Mouse (Mus musculus) G1E (cell line): ENCODE measurements around the gene Scube2. TPM values are rescaled to one million over a fixed set of nuclear protein-coding genes. Genes with fewer than 3 reads are reported as not detected.

ENCODE experiments used
- ATAC-seq: 2 replicates; pipeline ENCODE4 v1.8.0; 2016; ENCODE audit warnings: mild to moderate bottlenecking; ENCODE audit not compliant: insufficient number of reproducible peaks, poor library complexity, low FRiP score, severe bottlenecking; ENCODE audit errors: extremely low read depth
- DNase-seq: peaks from one replicate; pipeline ENCODE4 v3.0.0; 2012; ENCODE audit warnings: low spot score
- H3K27me3 ChIP-seq: 2 replicates; pipeline ENCODE4 v1.6.1; 2012; ENCODE audit warnings: mild to moderate bottlenecking, low read length, inconsistent platforms; ENCODE audit not compliant: insufficient read depth
- H3K36me3 ChIP-seq: replicated peaks from 2 replicates; pipeline ENCODE3; 2012; ENCODE audit warnings: mild to moderate bottlenecking, inconsistent platforms
- H3K4me1 ChIP-seq: 2 replicates; pipeline ENCODE4 v1.6.1; 2012; ENCODE audit warnings: low read depth, low read length, inconsistent platforms, mixed read lengths; ENCODE audit not compliant: insufficient read depth
- H3K4me3 ChIP-seq: 2 replicates; pipeline ENCODE4 v1.5.1; 2012; ENCODE audit warnings: low read depth, mild to moderate bottlenecking, inconsistent platforms, low read length, moderate library complexity, mixed read lengths
- H3K9me3 ChIP-seq: replicated peaks from 2 replicates; pipeline ENCODE4 v1.6.1; 2012; ENCODE audit warnings: inconsistent platforms
- CTCF ChIP-seq: IDR thresholded peaks from 2 replicates; pipeline ENCODE4 v1.5.1; 2012; ENCODE audit warnings: low read depth, low read length, inconsistent platforms, mixed read lengths
- GATA1 ChIP-seq: IDR thresholded peaks from 2 replicates; pipeline ENCODE4 v1.6.1; 2012; ENCODE audit warnings: borderline replicate concordance, low read length, inconsistent platforms, mixed read lengths
- GATA2 ChIP-seq: IDR thresholded peaks from 2 replicates; pipeline ENCODE4 v1.6.1; 2012; ENCODE audit warnings: low read depth, low read length, inconsistent platforms, borderline replicate concordance
- POLR2AphosphoS5 ChIP-seq: IDR thresholded peaks from 2 replicates; pipeline ENCODE4 v1.6.1; 2012; ENCODE audit warnings: low read depth, low read length, inconsistent platforms; ENCODE audit not compliant: insufficient replicate concordance
- TAL1 ChIP-seq: conservative IDR thresholded peaks from 2 replicates; pipeline ENCODE4 v1.6.1; 2012; ENCODE audit warnings: low read depth, low read length, inconsistent platforms, mixed read lengths
- polyA plus RNA-seq: library from polyadenylated mRNA; stranded (reverse); fragments of >175 nt; gene quantifications from 2 replicates; pipeline ENCODE4 v1.2.3, GENCODE M21; 2012
- total RNA-seq, 2 experiments: library from RNA; stranded (forward) in 1 of 2; stranded (reverse) in 1 of 2; fragments of 200-1000 nt in 1 of 2; fragments of >200 nt in 1 of 2; fragmentation: Nextera tagmentation in 1 of 2; gene quantifications; 2 replicates each; pipeline ENCODE4 v1.2.3; 2014 to 2017

The Scube2 gene
- total and polyA plus RNA-seq, 3 experiments = 0.20 to 11.1 (median 3.1) TPM

DNA sequence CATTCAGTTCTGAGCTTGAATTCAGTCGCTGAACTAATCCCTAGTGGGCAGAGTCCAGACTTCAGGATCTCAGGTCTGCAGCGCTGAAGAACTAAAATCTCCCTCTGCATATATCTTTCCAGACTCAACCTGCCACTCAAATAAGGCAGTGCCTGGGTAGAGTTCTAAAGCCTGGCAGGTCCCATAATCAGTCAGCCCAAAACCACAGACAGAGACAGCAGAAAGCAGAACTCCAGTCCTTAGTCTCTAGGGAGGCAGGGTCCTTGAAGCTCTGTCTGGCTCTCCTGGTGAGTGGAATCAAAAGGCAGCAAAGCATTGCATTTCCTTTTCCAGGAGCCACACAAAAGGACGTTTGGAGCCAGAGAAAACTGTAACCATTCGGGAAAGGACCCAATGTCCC is 1.9 kb downstream of the Scube2 start:
- peaks cover 82% of the 10 kb centered on the region for H3K4me1 ChIP-seq
- DNase-seq (peak; percentile 51), ATAC-seq (peak; percentile 25; the same call in 1 of the 2 replicates)
- peaks cover 4% of the 10 kb centered on the region for H3K36me3 ChIP-seq
- TF ChIP-seq POLR2AphosphoS5 (no peak), CTCF (no peak), GATA2 (no peak), TAL1 (no peak), GATA1 (no peak)
- peaks cover 11% of the 10 kb centered on the region; the same call in 1 of the 2 replicates for H3K27me3 ChIP-seq
- no peak overlapping the region for H3K4me3 ChIP-seq
- no peaks in the 10 kb centered on the region for H3K9me3 ChIP-seq

DNA sequence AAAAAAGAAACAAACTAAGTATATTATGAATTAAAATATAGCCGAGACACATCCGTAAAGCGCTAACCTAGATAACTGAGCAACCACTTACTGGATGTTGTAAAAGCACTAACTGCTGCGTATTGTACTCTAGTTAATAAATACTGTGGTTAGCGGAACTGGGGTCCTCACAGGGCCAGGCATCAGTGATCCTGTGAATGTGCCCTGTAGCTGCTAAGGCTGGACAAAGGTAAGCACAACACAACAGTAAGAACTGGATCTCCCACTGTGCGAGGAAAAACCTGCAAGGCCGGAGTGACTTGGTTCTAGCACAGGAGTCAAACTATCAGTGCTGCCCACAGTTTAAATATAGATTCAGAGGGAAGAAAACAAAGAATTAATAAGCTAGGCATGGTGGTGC is 5.3 kb downstream of the Scube2 start:
- DNase-seq = no peak
- Histone ChIP-seq H3K4me3 (no peak overlapping the region), H3K4me1 (peaks cover 76% of the 10 kb centered on the region), H3K9me3 (no peaks in the 10 kb centered on the region), H3K36me3 (peaks cover 12% of the 10 kb centered on the region), H3K27me3 (peaks cover 11% of the 10 kb centered on the region; the same call in 1 of the 2 replicates)
- TF ChIP-seq CTCF (no peak), GATA2 (no peak), POLR2AphosphoS5 (no peak), TAL1 (no peak), GATA1 (no peak)
- ATAC-seq = no peak

DNA sequence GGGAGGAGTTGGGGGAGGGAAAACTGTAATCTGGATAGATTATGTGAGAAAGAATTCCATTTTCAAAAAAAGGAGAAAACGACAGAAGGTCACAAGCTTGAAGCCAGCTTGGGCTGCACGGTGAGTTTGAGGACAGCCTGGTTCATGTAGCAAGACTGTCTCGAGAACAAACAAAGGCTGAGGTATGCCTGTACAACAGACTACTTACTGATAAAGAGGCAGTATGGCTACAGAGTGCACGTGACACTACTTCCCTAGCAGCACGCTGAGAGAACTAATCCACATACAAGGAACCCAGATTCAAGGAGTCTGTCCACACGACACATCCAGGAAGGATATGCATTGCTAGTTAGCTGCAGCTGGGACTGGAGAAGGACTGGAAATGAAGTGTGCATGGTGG is 6.1 kb downstream of the Scube2 start:
- peaks cover 12% of the 10 kb centered on the region for H3K36me3 ChIP-seq
- TF ChIP-seq TAL1 = no peak
- TF ChIP-seq GATA2 = no peak
- TF ChIP-seq GATA1 = no peak
- TF ChIP-seq CTCF = no peak
- TF ChIP-seq POLR2AphosphoS5 = no peak
- H3K4me3 ChIP-seq = peak overlapping the region; percentile 0; the same call in 1 of the 2 replicates
- H3K4me1 ChIP-seq = peaks cover 76% of the 10 kb centered on the region
- ATAC-seq = peak; percentile 60
- peaks cover 8% of the 10 kb centered on the region; the same call in 1 of the 2 replicates for H3K27me3 ChIP-seq
- H3K9me3 ChIP-seq = no peaks in the 10 kb centered on the region
- no peak for DNase-seq

DNA sequence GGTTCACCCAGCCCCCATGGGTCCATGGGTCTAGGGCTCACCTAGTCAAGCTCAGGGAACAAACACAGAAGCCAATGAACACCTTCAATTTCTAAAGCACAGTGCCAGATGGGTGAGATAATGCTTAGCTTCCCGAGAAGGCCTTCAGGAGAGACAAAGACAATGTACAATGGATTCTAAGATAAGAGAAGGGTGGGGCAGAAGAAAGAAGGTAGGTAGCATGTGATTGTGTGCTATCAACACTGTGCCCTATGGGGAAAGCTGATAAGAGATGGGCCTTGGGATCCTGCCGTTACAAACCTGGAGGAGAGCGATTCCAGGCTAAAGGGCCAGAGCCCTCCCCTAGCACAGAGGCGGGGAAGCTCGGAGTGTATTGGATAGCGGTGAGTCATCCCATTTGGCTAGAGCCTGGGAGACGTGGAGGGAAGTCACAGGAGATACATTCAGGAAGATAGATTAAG is 12.7 kb downstream of the Scube2 start:
- ATAC-seq (peak; percentile 93), DNase-seq (peak; percentile 78)
- H3K27me3 ChIP-seq = no peaks in the 10 kb centered on the region
- peak overlapping the region; percentile 68; the same call in 1 of the 2 replicates for H3K4me3 ChIP-seq
- H3K9me3 ChIP-seq = no peaks in the 10 kb centered on the region
- peaks cover 88% of the 10 kb centered on the region for H3K4me1 ChIP-seq
- peaks cover 17% of the 10 kb centered on the region for H3K36me3 ChIP-seq
- TF ChIP-seq POLR2AphosphoS5 (no peak), GATA2 (no peak), GATA1 (no peak), TAL1 (peak; percentile 96), CTCF (no peak)

DNA sequence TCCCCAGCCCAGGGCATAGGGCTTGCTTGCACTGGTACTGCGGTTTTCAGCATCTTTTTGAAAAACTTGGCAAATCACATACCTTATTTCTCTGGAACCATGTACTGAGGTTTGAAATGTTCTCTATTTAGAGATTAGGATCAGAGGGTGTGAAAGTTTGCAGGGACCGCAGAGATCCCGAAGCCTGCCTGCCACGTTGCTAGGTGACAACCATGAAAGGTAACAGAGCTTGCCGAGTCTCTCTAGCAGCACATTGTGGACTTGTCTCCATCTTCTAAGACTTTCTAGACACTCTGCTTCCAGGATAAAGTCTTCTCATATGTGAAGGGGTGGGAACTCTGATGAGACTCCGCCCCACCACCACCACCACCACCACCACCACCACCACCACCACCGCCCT is 13.5 kb downstream of the Scube2 start:
- Histone ChIP-seq H3K27me3 (no peaks in the 10 kb centered on the region), H3K9me3 (no peaks in the 10 kb centered on the region), H3K36me3 (peaks cover 20% of the 10 kb centered on the region), H3K4me1 (peaks cover 86% of the 10 kb centered on the region), H3K4me3 (peak overlapping the region; percentile 68)
- DNase-seq = no peak
- no peak for ATAC-seq
- TF ChIP-seq CTCF (no peak), TAL1 (no peak), GATA2 (no peak), GATA1 (no peak), POLR2AphosphoS5 (no peak)

DNA sequence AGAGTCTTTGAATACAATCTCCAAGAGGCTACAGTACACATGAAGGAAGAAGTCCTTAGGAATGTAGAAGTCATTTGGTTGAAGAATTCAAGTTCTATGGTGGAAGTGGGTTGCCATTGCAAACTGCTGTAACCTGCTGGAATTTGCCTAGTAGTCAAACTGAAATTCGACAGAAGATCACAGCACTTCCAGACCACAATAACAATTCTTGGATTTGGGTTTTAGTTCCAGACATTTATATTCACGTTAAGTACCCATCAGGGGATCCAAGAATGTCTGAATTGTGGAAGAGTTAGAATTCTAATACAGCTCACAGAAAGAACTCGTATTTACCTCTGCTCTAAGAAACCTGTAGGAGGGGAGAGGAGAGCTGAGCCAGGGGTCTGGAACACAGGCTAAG is 14.9 kb downstream of the Scube2 start:
- H3K4me3 ChIP-seq = peak overlapping the region; percentile 64; the same call in 1 of the 2 replicates
- no peaks in the 10 kb centered on the region for H3K27me3 ChIP-seq

More for the DNA sequence above, 14.9 kb downstream of the Scube2 start:
- TF ChIP-seq TAL1 = no peak
- TF ChIP-seq GATA2 = no peak
- TF ChIP-seq POLR2AphosphoS5 = no peak
- TF ChIP-seq GATA1 = no peak
- no peak for TF ChIP-seq CTCF
- H3K4me1 ChIP-seq = peaks cover 80% of the 10 kb centered on the region
- H3K36me3 ChIP-seq = peaks cover 21% of the 10 kb centered on the region
- ATAC-seq = no peak
- H3K9me3 ChIP-seq = peaks cover 2% of the 10 kb centered on the region; the same call in 1 of the 2 replicates
- DNase-seq = no peak
